Mouse (Mus musculus) layer of hippocampus, postnatal 10 days (tissue): ENCODE results near the gene Stox2. TPM values are rescaled to one million over a fixed set of nuclear protein-coding genes. Genes with fewer than 3 reads are reported as not detected.
"Not testable (repeated sequence)": the region's sequence is repeated elsewhere in the genome, so short reads cannot be mapped to it uniquely, and the experiment has no call there.

ENCODE experiments used
- DNase-seq, 2 experiments: peaks; one replicate each; pipeline ENCODE4 v3.0.0; 2021; ENCODE audit warnings: low spot score in 2 of 2
- long read RNA-seq: library from polyadenylated mRNA; stranded (forward); transcript quantifications from one replicate; pipeline ENCODE4 v2.0.0, GENCODE M21; 2023
- total RNA-seq, 2 experiments: library from RNA; stranded (reverse); gene quantifications; 2 replicates each; pipeline ENCODE4 v1.2.3; 2021

Gene Stox2
- total RNA-seq = 10 to 100 TPM; 88.8 to 94.2 TPM
- long read RNA-seq, partial matches to known transcripts = 1 of 23 reads
- long read RNA-seq, other reads (novel, unspliced or antisense) = 22 of 23 reads

- no peak for DNase-seq
Measured at GRCm38 (mm10) chr8:47446312-47447046, at the start of gene Stox2. Gene Stox2, minus strand, starts transcription at chr8:47446362.

DNA sequence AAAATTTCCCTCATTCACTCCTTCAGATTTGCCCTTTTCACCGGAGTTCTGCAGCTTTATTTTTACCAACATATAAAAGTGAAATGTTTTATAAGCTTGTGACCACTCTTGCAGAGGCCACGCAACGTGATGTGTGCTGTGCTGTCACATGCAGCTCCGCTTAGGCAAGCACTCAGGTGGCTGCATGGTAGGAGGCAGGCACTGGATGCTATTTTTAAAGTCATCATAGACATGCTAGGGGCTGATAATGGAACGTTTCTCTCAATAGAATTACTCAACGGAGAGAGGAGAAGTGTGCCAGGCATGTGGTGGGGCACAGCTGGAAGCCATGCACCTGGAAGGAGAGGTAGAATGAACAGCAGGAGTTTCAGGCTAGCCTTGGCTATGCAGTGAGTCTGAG is 49.3 kb upstream of the Stox2 start:
- no peak for DNase-seq

GRCm38 (mm10) chr8:47494602-47495153 is 48.5 kb upstream of the Stox2 start:
- no peak for DNase-seq

DNA sequence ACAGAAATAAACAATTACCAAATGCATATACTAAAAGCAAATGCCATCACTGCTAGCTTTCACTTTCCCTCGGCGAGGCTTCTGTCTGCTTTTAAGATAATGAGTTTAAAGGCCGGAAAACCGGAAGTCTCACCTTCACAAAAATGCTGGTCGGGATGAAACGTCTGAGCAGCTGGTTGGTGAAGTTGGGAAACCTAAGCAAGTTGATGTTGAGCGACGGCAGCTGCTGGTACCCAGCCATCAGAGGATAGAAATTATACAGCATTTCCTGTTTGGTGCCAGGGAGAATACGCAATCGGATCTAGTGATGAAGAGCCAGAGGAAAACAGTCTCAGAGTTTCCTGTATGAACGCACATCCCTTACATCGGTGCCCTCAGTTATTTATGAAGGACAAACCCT is 46.9 kb upstream of the Stox2 start:
- DNase-seq = no peak

- DNase-seq = no peak
Measured at GRCm38 (mm10) chr8:47487231-47487630, 41.1 kb upstream of the Stox2 start.

DNA sequence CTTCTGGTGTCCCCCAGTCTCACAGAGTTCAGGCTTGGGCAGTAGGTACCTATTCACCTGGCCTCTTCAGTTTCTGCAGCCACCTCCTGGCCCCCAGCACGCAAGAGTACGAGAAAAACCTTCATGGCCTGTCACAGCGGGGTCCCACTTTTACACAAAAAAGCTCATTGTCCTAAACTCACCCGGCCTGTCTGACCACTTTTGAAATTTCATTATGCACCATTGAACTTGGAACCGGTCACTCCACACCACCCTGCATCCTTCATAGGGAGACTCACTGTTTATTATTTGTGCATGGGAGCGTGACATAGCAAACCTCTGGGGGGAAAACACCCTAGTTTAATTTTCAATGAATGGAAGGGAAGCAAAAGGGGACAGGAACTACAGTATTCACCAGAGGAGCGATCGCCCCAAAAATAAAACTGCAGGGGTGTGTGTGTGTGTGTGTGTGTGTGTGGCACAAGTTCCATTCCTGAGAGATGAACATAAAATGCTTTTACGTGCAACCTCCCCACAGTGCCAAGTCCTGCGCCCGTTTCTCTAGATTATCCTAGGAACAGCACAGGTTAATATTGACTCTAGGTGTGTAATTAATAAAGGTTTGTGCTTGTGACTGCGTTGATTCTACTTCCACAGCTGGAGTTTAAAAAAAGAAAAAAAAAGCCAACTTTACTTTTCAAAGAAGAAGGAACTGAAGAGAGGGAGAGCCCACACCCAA is 36.4 kb upstream of the Stox2 start:
- no peak for DNase-seq

- DNase-seq = peak; percentile 37 to 49
Measured at GRCm38 (mm10) chr8:47480039-47480438, 33.9 kb upstream of the Stox2 start.

DNA sequence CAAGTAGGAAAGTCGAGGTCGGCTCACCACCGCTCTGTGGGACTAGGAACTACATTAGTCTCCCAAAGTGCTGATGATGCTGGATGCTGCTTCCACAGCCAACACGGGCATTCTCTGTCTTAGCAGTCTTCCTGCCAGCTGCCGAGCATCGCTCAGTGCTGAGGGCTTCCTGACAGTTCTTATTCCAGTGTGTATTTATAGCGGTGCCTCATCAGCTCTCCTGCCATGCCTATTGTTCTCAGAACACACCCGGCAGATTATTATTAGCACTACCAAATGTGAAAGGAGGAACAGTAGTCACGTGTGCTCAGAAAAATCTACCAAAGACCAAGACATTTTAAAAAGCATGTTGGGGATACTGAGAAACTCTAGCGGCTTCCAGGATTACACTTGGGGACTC is 15.5 kb upstream of the Stox2 start:
- DNase-seq = no peak

GRCm38 (mm10) chr8:47459216-47459749 is 13.1 kb upstream of the Stox2 start:
- no peak for DNase-seq

- no peak for DNase-seq
Measured at GRCm38 (mm10) chr8:47458591-47458990, 12.4 kb upstream of the Stox2 start.

- DNase-seq = not testable (repeated sequence)
Measured at GRCm38 (mm10) chr8:47449211-47449610, 3.0 kb upstream of the Stox2 start.

DNA sequence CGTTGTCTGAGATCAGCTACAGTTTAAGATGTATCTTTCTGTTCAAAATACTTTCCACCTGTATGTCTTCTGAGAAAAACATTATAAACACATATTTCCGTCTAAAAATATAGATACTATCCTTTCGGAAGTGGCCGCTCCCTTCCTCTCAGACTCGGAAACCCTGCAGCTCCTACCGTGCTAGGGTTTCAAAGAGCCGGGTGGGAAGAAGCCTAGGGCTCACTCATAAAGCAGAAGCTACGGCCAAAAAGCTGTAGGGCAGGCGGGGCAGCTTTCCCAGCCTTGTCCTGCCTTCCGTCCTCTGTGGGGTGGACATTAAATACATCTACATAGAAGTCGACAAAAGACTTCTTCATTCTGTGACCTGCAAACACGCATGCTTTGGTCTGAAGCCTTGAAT is 6.9 kb downstream of the Stox2 start:
- DNase-seq = no peak

DNA sequence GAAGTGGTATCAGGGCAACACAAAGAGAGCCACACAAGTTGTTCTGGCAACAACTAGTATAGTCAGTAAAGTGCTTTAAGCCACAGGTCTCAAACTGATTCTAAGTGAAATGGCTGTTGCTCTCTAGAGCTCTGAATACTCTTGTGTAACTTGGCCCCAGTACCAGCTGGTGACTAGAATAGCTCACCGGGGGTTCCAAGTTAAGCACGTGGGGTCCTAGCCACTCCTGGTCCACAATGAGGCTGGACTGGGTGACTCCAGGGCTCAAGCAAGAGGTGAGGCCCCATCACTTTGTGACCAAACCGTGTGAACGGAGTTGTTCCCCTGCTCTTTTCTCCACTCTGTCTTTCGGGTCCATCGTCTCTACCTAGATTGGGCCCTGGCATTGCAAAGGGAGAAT is 8.2 kb downstream of the Stox2 start:
- DNase-seq = no peak

- no peak for DNase-seq
Measured at GRCm38 (mm10) chr8:47435861-47436260, 10.3 kb downstream of the Stox2 start.

DNA sequence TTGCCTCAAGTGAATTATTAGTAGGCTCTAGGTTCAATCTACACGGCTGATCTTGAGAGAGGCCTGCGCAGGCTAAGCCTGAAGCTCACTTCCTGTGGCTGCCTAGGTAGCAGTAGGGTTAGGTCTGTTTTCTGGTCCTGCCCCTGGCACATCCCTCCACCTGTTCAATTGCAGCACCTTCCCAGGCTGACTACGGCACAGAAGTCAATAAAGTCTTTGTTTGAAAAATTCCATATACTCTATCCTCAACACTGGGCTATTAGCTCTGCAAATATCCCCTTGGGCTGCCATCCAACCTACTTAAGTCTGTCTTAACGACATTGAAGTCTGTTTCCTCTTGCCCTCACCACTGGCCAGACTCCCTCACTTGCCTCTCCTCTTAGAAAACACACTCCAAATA is 10.8 kb downstream of the Stox2 start:
- DNase-seq = no peak

GRCm38 (mm10) chr8:47431263-47431662 is 14.9 kb downstream of the Stox2 start:
- DNase-seq = peak; percentile 55 to 64

DNA sequence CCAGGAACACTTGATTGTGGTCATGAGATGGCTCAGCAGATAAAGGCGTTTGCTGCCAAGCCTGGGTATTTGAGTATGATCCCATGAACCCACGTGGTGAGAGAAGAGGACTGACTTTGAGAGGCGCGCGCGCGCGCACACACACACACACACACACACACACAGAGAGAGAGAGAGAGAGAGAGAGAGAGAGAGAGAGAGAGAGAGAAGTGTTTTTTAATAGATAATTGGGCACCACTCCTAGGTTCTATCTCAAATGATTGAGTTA is 32.0 kb downstream of the Stox2 start:
- peak in 1 of 2 experiments; percentile 31 for DNase-seq

GRCm38 (mm10) chr8:47413524-47414257 is 32.5 kb downstream of the Stox2 start:
- peak; percentile 69 to 78 for DNase-seq

GRCm38 (mm10) chr8:47412696-47413523 is 33.3 kb downstream of the Stox2 start:
- peak; percentile 38 to 45 for DNase-seq

- peak in 1 of 2 experiments; percentile 12 for DNase-seq
Measured at GRCm38 (mm10) chr8:47411994-47412695, 34.0 kb downstream of the Stox2 start.
